Mouse (Mus musculus): ENCODE measurements at regions not wholly inside any gene's neighbourhood (a gene's known extent, or its start where the extent isn't known, plus 50 kb on each side); places are given as distances from the start of the nearest gene placed in this dataset.

- WGBS: 99% methylated on average over 2 of the region's 2 CpGs
- TF ChIP-seq CTCF (conservative IDR thresholded peaks at IDR 0.05; ENCODE audit: insufficient read depth, insufficient read length, low read depth, low read length) (no peak), POLR2A (IDR thresholded peaks at IDR 0.05; ENCODE audit: low read depth, low read length) (no peak)
- no peak overlapping the region for H3K27ac ChIP-seq (ENCODE audit: insufficient read depth, low read depth, low read length)
- H3K4me3 ChIP-seq (ENCODE audit: insufficient read depth, low read depth, low read length): no peak overlapping the region
- H3K4me1 ChIP-seq (ENCODE audit: control insufficient read depth, insufficient read depth, low read length): no peaks in the 10 kb centered on the region
- DNase-seq: no peak
- no peaks in the 10 kb centered on the region for H3K27me3 ChIP-seq (replicated peaks; ENCODE audit: control insufficient read depth, insufficient read depth, low read length)
- H3K36me3 ChIP-seq (ENCODE audit: control insufficient read depth, insufficient read depth, low read length): no peaks in the 10 kb centered on the region
Observed at GRCm38 (mm10) chr4:98241921-98242320, 141.2 kb downstream of the Tm2d1 start.

- TF ChIP-seq CTCF (conservative IDR thresholded peaks at IDR 0.05; ENCODE audit: insufficient read depth, insufficient read length, low read depth, low read length) (no peak), POLR2A (IDR thresholded peaks at IDR 0.05; ENCODE audit: low read depth, low read length) (no peak)
- Histone ChIP-seq H3K4me1 (ENCODE audit: control insufficient read depth, insufficient read depth, low read length) (no peaks in the 10 kb centered on the region), H3K27me3 (replicated peaks; ENCODE audit: control insufficient read depth, insufficient read depth, low read length) (no peaks in the 10 kb centered on the region), H3K27ac (ENCODE audit: insufficient read depth, low read depth, low read length) (no peak overlapping the region), H3K4me3 (ENCODE audit: insufficient read depth, low read depth, low read length) (no peak overlapping the region), H3K36me3 (ENCODE audit: control insufficient read depth, insufficient read depth, low read length) (no peaks in the 10 kb centered on the region)
- no peak for DNase-seq
Observed at GRCm38 (mm10) chr4:98240289-98240688, 142.8 kb downstream of the Tm2d1 start.

GRCm38 (mm10) chr4:98238075-98238474 lies 145.0 kb downstream of the Tm2d1 start:
- no peak for DNase-seq
- 80% methylated on average over 4 of the region's 4 CpGs for WGBS
- no peaks in the 10 kb centered on the region for H3K36me3 ChIP-seq (ENCODE audit: control insufficient read depth, insufficient read depth, low read length)
- H3K4me3 ChIP-seq (ENCODE audit: insufficient read depth, low read depth, low read length): no peak overlapping the region
- no peaks in the 10 kb centered on the region for H3K27me3 ChIP-seq (replicated peaks; ENCODE audit: control insufficient read depth, insufficient read depth, low read length)
- H3K4me1 ChIP-seq (ENCODE audit: control insufficient read depth, insufficient read depth, low read length): no peaks in the 10 kb centered on the region
- no peak overlapping the region for H3K27ac ChIP-seq (ENCODE audit: insufficient read depth, low read depth, low read length)
- TF ChIP-seq POLR2A (IDR thresholded peaks at IDR 0.05; ENCODE audit: low read depth, low read length) (no peak), CTCF (conservative IDR thresholded peaks at IDR 0.05; ENCODE audit: insufficient read depth, insufficient read length, low read depth, low read length) (no peak)

- Histone ChIP-seq H3K27me3 (replicated peaks; ENCODE audit: control insufficient read depth, insufficient read depth, low read length) (no peaks in the 10 kb centered on the region), H3K27ac (ENCODE audit: insufficient read depth, low read depth, low read length) (no peak overlapping the region), H3K4me1 (ENCODE audit: control insufficient read depth, insufficient read depth, low read length) (no peaks in the 10 kb centered on the region), H3K36me3 (ENCODE audit: control insufficient read depth, insufficient read depth, low read length) (no peaks in the 10 kb centered on the region), H3K4me3 (ENCODE audit: insufficient read depth, low read depth, low read length) (no peak overlapping the region)
- no peak for TF ChIP-seq POLR2A (IDR thresholded peaks at IDR 0.05; ENCODE audit: low read depth, low read length)
- 80% methylated on average over 9 of the region's 9 CpGs for WGBS
- DNase-seq: no peak
Observed at GRCm38 (mm10) chr4:98237475-98237874, 145.6 kb downstream of the Tm2d1 start.

GRCm38 (mm10) chr4:98236006-98236783 lies 146.9 kb downstream of the Tm2d1 start:
- WGBS: 73% methylated on average over 12 of the region's 12 CpGs
- Histone ChIP-seq H3K4me1 (ENCODE audit: control insufficient read depth, insufficient read depth, low read length) (no peaks in the 10 kb centered on the region), H3K36me3 (ENCODE audit: control insufficient read depth, insufficient read depth, low read length) (no peaks in the 10 kb centered on the region), H3K4me3 (ENCODE audit: insufficient read depth, low read depth, low read length) (no peak overlapping the region), H3K27ac (ENCODE audit: insufficient read depth, low read depth, low read length) (no peak overlapping the region), H3K27me3 (replicated peaks; ENCODE audit: control insufficient read depth, insufficient read depth, low read length) (no peaks in the 10 kb centered on the region)
- no peak for DNase-seq
- TF ChIP-seq CTCF (conservative IDR thresholded peaks at IDR 0.05; ENCODE audit: insufficient read depth, insufficient read length, low read depth, low read length): no peak
- TF ChIP-seq POLR2A (IDR thresholded peaks at IDR 0.05; ENCODE audit: low read depth, low read length): no peak

DNA sequence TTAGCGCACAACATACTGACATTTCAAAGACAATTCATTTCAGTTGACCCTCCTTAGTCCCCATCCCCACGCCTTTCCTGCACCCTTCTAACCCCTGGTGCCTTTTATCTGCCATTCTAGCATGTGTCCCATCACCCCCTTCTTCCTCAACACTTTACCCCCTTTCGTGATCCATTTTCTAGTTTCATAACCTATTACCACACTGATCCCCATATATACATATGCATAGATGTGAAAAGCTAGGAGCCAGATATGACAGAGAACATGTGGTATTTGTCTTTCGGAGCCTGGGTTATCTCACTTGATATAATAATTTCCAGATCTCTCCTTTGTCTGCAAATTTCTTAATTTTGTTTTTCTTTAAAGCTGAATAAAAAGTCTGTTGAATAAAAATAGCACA lies 154.9 kb downstream of the Tm2d1 start:
- TF ChIP-seq CTCF (conservative IDR thresholded peaks at IDR 0.05; ENCODE audit: insufficient read depth, insufficient read length, low read depth, low read length) (no peak), POLR2A (IDR thresholded peaks at IDR 0.05; ENCODE audit: low read depth, low read length) (no peak)
- no peak for DNase-seq
- H3K4me3 ChIP-seq (ENCODE audit: insufficient read depth, low read depth, low read length): no peak overlapping the region
- 91% methylated on average over 4 of the region's 4 CpGs for WGBS
- H3K27me3 ChIP-seq (replicated peaks; ENCODE audit: control insufficient read depth, insufficient read depth, low read length): no peaks in the 10 kb centered on the region
- H3K27ac ChIP-seq (ENCODE audit: insufficient read depth, low read depth, low read length): no peak overlapping the region
- no peaks in the 10 kb centered on the region for H3K4me1 ChIP-seq (ENCODE audit: control insufficient read depth, insufficient read depth, low read length)
- no peaks in the 10 kb centered on the region for H3K36me3 ChIP-seq (ENCODE audit: control insufficient read depth, insufficient read depth, low read length)

- 67% methylated on average over 7 of the region's 7 CpGs for WGBS
- H3K4me3 ChIP-seq (ENCODE audit: insufficient read depth, low read depth, low read length): no peak overlapping the region
- TF ChIP-seq POLR2A (IDR thresholded peaks at IDR 0.05; ENCODE audit: low read depth, low read length) (no peak), CTCF (conservative IDR thresholded peaks at IDR 0.05; ENCODE audit: insufficient read depth, insufficient read length, low read depth, low read length) (no peak)
- H3K27me3 ChIP-seq (replicated peaks; ENCODE audit: control insufficient read depth, insufficient read depth, low read length): no peaks in the 10 kb centered on the region
- DNase-seq: no peak
- H3K36me3 ChIP-seq (ENCODE audit: control insufficient read depth, insufficient read depth, low read length): no peaks in the 10 kb centered on the region
- H3K4me1 ChIP-seq (ENCODE audit: control insufficient read depth, insufficient read depth, low read length): no peaks in the 10 kb centered on the region
- no peak overlapping the region for H3K27ac ChIP-seq (ENCODE audit: insufficient read depth, low read depth, low read length)
Observed at GRCm38 (mm10) chr4:98224366-98224765, 158.7 kb downstream of the Tm2d1 start.

Data from kidney, adult 2 months (tissue).